Mouse (Mus musculus) limb, embryonic 14.5 days (tissue): ENCODE measurements at regions not wholly inside any gene's neighbourhood (a gene's known extent, or its start where the extent isn't known, plus 50 kb on each side); places are given as distances from the start of the nearest gene placed in this dataset.

Experiments
- ATAC-seq: fragments of 200-750 bp; cut with Nextera tagmentation; 2 replicates; pipeline ENCODE4 v1.8.0; 2017; ENCODE audit warnings: low read depth, moderate number of reproducible peaks, moderate TSS enrichment; ENCODE audit not compliant: low FRiP score
- DNase-seq: peaks from one replicate; pipeline ENCODE4 v3.0.0-alpha.2; 2015; ENCODE audit warnings: low spot score
- H3K27ac ChIP-seq: fragments of 300-500 bp; sonication (generic); replicated peaks from 2 replicates; pipeline ENCODE4 v1.5.1; 2014; ENCODE audit warnings: low read depth, mild to moderate bottlenecking, low read length, moderate library complexity, mixed read lengths
- H3K27me3 ChIP-seq: fragments of 300-500 bp; sonication (generic); 2 replicates; pipeline ENCODE4 v1.6.1; 2014; ENCODE audit warnings: low read length, mixed read lengths; ENCODE audit not compliant: control insufficient read depth, insufficient read depth
- H3K36me3 ChIP-seq: fragments of 300-500 bp; sonication (generic); 2 replicates; pipeline ENCODE4 v1.6.1; 2014; ENCODE audit warnings: mild to moderate bottlenecking, low read length, moderate library complexity, mixed read lengths; ENCODE audit not compliant: control insufficient read depth, insufficient read depth
- H3K4me1 ChIP-seq: fragments of 300-500 bp; sonication (generic); 2 replicates; pipeline ENCODE4 v1.6.1; 2014; ENCODE audit warnings: antibody characterized with exemption, low read length, mixed read lengths; ENCODE audit not compliant: control insufficient read depth, insufficient read depth
- H3K4me2 ChIP-seq: fragments of 300-500 bp; sonication (generic); replicated peaks from 2 replicates; pipeline ENCODE4 v1.6.1; 2014; ENCODE audit warnings: low read depth, mild to moderate bottlenecking, low read length, moderate library complexity; ENCODE audit not compliant: severe bottlenecking
- H3K4me3 ChIP-seq: fragments of 300-500 bp; sonication (generic); replicated peaks from 2 replicates; pipeline ENCODE4 v1.5.1; 2014; ENCODE audit warnings: low read length
- H3K9ac ChIP-seq: fragments of 300-500 bp; sonication (generic); 2 replicates; pipeline ENCODE4 v1.6.1; 2014; ENCODE audit warnings: mild to moderate bottlenecking, low read depth, low read length, moderate library complexity; ENCODE audit not compliant: severe bottlenecking
- H3K9me3 ChIP-seq: fragments of 300-500 bp; sonication (generic); 2 replicates; pipeline ENCODE4 v1.6.1; 2016; ENCODE audit warnings: low read length; ENCODE audit not compliant: control insufficient read depth
- POLR2A ChIP-seq: fragments of 200-500 bp; IDR thresholded peaks from 2 replicates; pipeline ENCODE4 v1.8.0; 2012; ENCODE audit warnings: inconsistent platforms, mild to moderate bottlenecking, moderate library complexity, borderline replicate concordance; ENCODE audit not compliant: insufficient read depth, insufficient read length; ENCODE audit errors: extremely low read depth
- WGBS: fragments of 180-500 bp; shearing (Covaris S2); extraction: QIAGEN DNeasy Blood & Tissue Kit; methylation state at CpG from one replicate; pipeline ENCODE4 v1.1.7; 2014; 5-methylcytosine and 5-hydroxymethylcytosine counted together

DNA sequence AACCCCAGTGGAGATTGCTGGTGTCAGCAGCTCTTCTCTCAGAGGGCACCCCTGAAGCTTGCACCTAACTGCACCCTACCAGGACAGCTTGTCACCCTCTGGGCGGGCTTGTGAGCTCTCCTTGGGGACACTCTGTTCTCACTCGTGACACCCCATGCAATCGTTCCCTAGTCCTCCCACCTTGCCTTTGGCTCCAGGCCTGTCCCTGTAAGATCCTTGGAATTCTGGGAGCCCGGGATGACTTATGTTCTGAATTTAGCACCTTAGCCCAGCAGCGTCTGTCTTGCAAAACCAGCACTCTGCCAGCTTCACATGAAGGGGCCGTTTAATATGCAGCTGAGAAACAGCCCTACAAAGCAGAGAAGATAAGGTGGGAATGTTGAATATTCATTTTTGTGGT lies 257.7 kb upstream of the 4930535I16Rik start:
- H3K9ac ChIP-seq = no peak overlapping the region
- no peak for TF ChIP-seq POLR2A
- H3K4me3 ChIP-seq = no peak overlapping the region
- ATAC-seq = no peak
- WGBS = 36% methylated on average over 6 of the region's 6 CpGs
- H3K27ac ChIP-seq = no peak overlapping the region
- H3K4me2 ChIP-seq = no peak overlapping the region
- 0 out of 2 replicates have a peak, but pooled peaks cover 3% of the 10 kb centered on the region for H3K4me1 ChIP-seq
- H3K9me3 ChIP-seq = no peaks in the 10 kb centered on the region
- no peak for DNase-seq
- peaks cover 25% of the 10 kb centered on the region for H3K27me3 ChIP-seq
- H3K36me3 ChIP-seq = no peaks in the 10 kb centered on the region

GRCm38 (mm10) chr4:124154627-124155026 lies 236.8 kb upstream of the 4930535I16Rik start:
- no peaks in the 10 kb centered on the region for H3K36me3 ChIP-seq
- no peak for ATAC-seq

DNA sequence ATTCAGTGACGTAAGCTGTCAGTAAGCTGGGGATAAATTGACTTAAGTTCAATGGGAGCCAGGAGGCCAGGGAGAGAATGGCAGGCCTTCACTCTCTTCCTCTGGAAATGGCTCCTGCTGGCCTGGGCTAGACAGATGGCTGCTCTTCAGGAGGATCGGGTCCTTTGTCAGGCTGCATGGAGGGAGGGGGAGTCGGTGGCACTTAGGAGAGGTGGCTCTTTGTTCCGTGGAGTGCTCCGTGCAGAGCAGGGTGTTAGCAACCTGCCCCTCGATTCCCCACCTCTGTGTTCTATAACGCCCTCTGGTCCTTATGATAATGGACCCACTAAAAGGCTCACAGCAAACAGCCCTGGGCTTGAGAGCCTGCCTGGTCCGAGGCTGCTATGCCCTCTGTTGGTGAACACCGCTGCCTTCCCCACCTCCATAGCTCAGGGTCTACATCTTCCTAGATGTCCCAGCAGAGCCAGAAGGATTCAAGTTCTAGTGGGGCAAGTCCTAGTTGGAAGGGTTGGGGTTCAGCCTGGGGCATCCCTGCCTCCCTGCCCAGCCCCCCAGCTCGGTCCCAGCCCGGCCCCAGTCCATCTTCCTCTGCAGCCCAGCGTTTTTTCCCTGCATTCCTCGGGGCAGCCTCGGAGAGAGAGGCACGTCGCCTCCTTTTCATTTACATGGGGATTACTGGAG lies 232.1 kb upstream of the 4930535I16Rik start:
- Histone ChIP-seq H3K36me3 (no peaks in the 10 kb centered on the region), H3K27ac (no peak overlapping the region), H3K9ac (no peak overlapping the region), H3K4me3 (no peak overlapping the region), H3K9me3 (no peaks in the 10 kb centered on the region), H3K4me2 (peak overlapping the region; percentile 27), H3K27me3 (no peaks in the 10 kb centered on the region), H3K4me1 (0 out of 2 replicates have a peak, but pooled peaks cover 4% of the 10 kb centered on the region)
- whole genome bisulfite sequencing = 10% methylated on average over 16 of the region's 16 CpGs
- ATAC-seq (no peak), DNase-seq (no peak)
- no peak for TF ChIP-seq POLR2A

More at GRCm38 (mm10) chr4:124154627-124155026, 236.8 kb upstream of the 4930535I16Rik start:
- H3K4me3 ChIP-seq = no peak overlapping the region
- H3K4me2 ChIP-seq = no peak overlapping the region
- no peak for DNase-seq
- no peak overlapping the region for H3K27ac ChIP-seq
- no peak overlapping the region for H3K9ac ChIP-seq
- TF ChIP-seq POLR2A = no peak
- no peaks in the 10 kb centered on the region for H3K27me3 ChIP-seq
- no peaks in the 10 kb centered on the region for H3K9me3 ChIP-seq
- 81% methylated on average over 5 of the region's 6 CpGs for WGBS
- H3K4me1 ChIP-seq = 0 out of 2 replicates have a peak, but pooled peaks cover 4% of the 10 kb centered on the region

DNA sequence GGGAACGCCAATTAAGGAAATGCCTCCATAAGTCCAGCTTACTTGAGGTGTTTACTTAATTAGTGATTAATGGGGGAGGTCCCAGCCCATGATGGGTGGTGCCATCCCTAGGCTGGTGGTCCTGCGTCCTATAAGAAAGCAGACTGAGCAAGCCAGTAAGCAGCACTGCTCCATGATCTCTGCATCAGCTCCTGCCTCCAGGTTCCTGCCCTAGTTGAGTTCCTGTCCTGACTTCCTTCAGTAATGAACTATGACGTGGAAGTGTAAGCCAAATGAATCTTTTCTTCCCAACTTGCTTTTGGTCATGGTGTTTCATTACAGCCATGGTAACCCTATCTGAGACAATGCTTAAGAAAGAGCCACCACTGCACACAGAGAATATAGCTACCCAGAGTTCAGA lies 231.2 kb upstream of the 4930535I16Rik start:
- no peaks in the 10 kb centered on the region for H3K27me3 ChIP-seq

DNA sequence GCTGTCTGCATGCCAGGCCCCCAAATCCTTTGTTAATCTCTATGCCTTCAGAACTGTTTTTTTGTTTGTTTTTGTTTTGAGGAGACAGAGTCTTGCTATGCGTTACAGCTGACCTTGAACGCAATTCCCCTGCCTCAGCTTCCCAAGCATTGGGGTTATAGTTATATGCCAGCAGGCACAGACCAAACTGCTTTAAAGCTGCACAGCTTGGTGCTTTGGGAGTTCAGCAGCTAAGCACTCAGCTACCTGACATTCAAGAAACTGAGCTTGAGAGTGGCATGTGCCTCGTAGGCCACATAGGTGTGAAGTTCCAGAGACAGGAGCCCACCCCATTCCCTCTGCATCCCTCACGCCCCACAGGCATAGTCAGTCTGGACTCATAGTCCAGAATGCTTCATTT lies 229.5 kb upstream of the 4930535I16Rik start:
- H3K9ac ChIP-seq = no peak overlapping the region
- WGBS = 74% methylated on average over 4 of the region's 4 CpGs
- ATAC-seq (no peak), DNase-seq (no peak)
- H3K4me1 ChIP-seq = 0 out of 2 replicates have a peak, but pooled peaks cover 4% of the 10 kb centered on the region
- no peaks in the 10 kb centered on the region for H3K27me3 ChIP-seq
- no peaks in the 10 kb centered on the region for H3K9me3 ChIP-seq
- no peak overlapping the region for H3K4me2 ChIP-seq
- TF ChIP-seq POLR2A = no peak
- no peak overlapping the region for H3K27ac ChIP-seq
- H3K36me3 ChIP-seq = no peaks in the 10 kb centered on the region
- no peak overlapping the region for H3K4me3 ChIP-seq

More for the DNA sequence above, 231.2 kb upstream of the 4930535I16Rik start:
- 0 out of 2 replicates have a peak, but pooled peaks cover 4% of the 10 kb centered on the region for H3K4me1 ChIP-seq
- 75% methylated on average over 3 of the region's 3 CpGs for WGBS
- no peak for TF ChIP-seq POLR2A
- no peak overlapping the region for H3K4me2 ChIP-seq
- no peaks in the 10 kb centered on the region for H3K36me3 ChIP-seq
- no peak overlapping the region for H3K27ac ChIP-seq
- DNase-seq (no peak), ATAC-seq (no peak)
- no peak overlapping the region for H3K9ac ChIP-seq
- H3K9me3 ChIP-seq = no peaks in the 10 kb centered on the region
- H3K4me3 ChIP-seq = no peak overlapping the region
